Mouse (Mus musculus) kidney, adult 2 months (tissue): ENCODE measurements around the gene Ddit4l.

Experiments
- CTCF ChIP-seq: fragments of 200-500 bp; conservative IDR thresholded peaks from 2 replicates; pipeline ENCODE4 v1.5.1; 2011; ENCODE audit warnings: low read depth, mild to moderate bottlenecking, control low read depth, low read length, moderate library complexity, mixed read lengths; ENCODE audit not compliant: insufficient read depth, insufficient read length
- POLR2A ChIP-seq: fragments of 200-500 bp; IDR thresholded peaks from one replicate; pipeline ENCODE4 v1.6.1; 2011; ENCODE audit warnings: low read depth, low read length, control low read depth

- TF ChIP-seq POLR2A (no peak), CTCF (no peak)
Measured at GRCm38 (mm10) chr3:137642137-137642536, 20.7 kb downstream of the Ddit4l start.
